14 mouse cellular contexts compared by ENCODE assay signal in the genomic region with DNA sequence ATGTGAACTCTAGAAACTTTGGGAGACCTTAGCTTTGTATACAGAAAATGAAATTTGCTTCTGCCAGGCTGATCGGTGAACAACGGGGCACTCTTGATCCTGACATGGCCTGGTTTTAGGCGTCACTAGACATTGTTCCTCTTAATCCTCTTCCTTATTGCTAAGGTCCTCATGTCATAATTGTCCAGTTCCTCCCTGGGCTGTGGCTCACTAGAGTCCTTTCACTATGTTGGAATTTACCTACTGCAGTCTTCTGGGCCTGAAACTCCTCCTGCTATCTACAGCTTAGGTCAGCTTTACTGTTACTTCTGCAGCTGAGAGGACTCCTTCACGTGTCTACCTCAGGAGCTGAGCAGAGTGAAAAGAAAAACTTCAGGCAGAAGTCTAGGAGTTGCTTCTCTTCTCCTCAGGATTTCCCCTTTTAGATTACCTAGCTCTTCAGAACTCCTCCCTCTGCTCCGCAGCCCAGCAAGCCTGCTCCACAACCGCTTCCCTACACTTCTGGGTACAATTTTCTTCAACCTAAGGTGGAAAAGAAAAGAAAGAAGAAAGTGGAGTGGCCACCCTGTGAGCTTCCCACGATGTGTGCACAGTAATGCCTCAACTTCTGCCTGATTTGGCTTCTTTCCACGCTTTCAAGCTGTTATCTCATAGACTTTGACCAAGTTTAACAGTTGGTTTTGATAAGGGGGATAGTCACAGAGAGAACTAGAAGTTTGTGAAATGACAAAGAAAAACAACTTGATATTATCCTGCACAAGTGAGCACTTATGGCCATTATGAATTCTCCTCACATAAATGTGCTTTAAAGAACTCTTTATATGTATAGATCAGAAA.
DNase-seq lines count a peak whose midpoint lies in the region; ATAC-seq and TF ChIP-seq lines count a peak whose summit lies in the region.
"Had no signal": no experiment of that assay in that cellular context is flagged by ENCODE, and none has a peak within 500 bp of the region (broad histone marks: within the 10 kb centered on the region; RNA-seq: fewer than 3 reads in every experiment).

No protein-coding gene starts in this region.

- no peak overlapping the region for H3K4me2 ChIP-seq in liver, embryonic 11.5 days
- H3K4me2 ChIP-seq in liver, embryonic 16.5 days (ENCODE audit: low read depth, low read length): peak overlapping the region; percentile 38
- H3K4me2 ChIP-seq in stomach, embryonic 16.5 days (ENCODE audit: low read depth, low read length): no peak overlapping the region
- H3K4me2 ChIP-seq: heart, embryonic 13.5 days had no signal

- H3K79me2 ChIP-seq in liver, adult 2 months (ENCODE audit: control insufficient read depth, insufficient read depth, low read length): no peaks in the 10 kb centered on the region

- peak overlapping the region; percentile 45 for H3K9ac ChIP-seq in liver, adult 2 months (ENCODE audit: low read depth, low read length)
- H3K9ac ChIP-seq in liver, embryonic 11.5 days (ENCODE audit: low read depth, low read length): no peak overlapping the region
- peak overlapping the region; percentile 24; the same call in 1 of the 2 replicates for H3K9ac ChIP-seq in liver, embryonic 16.5 days (ENCODE audit: low read depth, low read length)
- no peak overlapping the region for H3K9ac ChIP-seq in stomach, embryonic 16.5 days (ENCODE audit: low read length)
- H3K9ac ChIP-seq: heart, embryonic 13.5 days had no signal

- no peaks in the 10 kb centered on the region for H3K27me3 ChIP-seq in liver, adult 2 months (ENCODE audit: control insufficient read depth, insufficient read depth, low read length)
- H3K27me3 ChIP-seq in liver, embryonic 11.5 days (replicated peaks; ENCODE audit: control insufficient read depth, insufficient read depth, low read length): no peaks in the 10 kb centered on the region
- H3K27me3 ChIP-seq in liver, embryonic 16.5 days (ENCODE audit: control insufficient read depth, insufficient read depth, low read depth, low read length): no peaks in the 10 kb centered on the region
- no peaks in the 10 kb centered on the region for H3K27me3 ChIP-seq in stomach, embryonic 16.5 days (ENCODE audit: control insufficient read depth, insufficient read depth, low read length)
- H3K27me3 ChIP-seq in kidney, adult 2 months (replicated peaks; ENCODE audit: control insufficient read depth, insufficient read depth, low read length): no peaks in the 10 kb centered on the region
- H3K27me3 ChIP-seq: heart, embryonic 13.5 days had no signal

- no peak for ATAC-seq in liver, embryonic 11.5 days (replicated peaks; ENCODE audit: low FRiP score)
- ATAC-seq in common myeloid progenitor, adult 5-6 weeks (replicated peaks; ENCODE audit: low read depth, poor library complexity, severe bottlenecking): peak; percentile 69
- peak; percentile 85 for ATAC-seq in liver, embryonic 16.5 days (ENCODE audit: low read depth)
- ATAC-seq in stomach, embryonic 16.5 days (ENCODE audit: insufficient read depth, low FRiP score): 0 out of 2 replicates have a peak, but pooled peaks have one; percentile 33
- ATAC-seq: forebrain, embryonic 14.5 days had no signal

- no peak for TF ChIP-seq POLR2A in liver, adult 2 months (IDR thresholded peaks at IDR 0.05; ENCODE audit: extremely low read depth, insufficient read depth, low read length)
- TF ChIP-seq POLR2A in kidney, adult 2 months (IDR thresholded peaks at IDR 0.05; ENCODE audit: low read depth, low read length): no peak

- DNase-seq in liver, adult 2 months (ENCODE audit: extremely low read depth, low read depth, low spot score): peak; percentile 93
- no peak for DNase-seq in liver, embryonic 11.5 days (ENCODE audit: low spot score)
- DNase-seq in spleen, postnatal 10 days (ENCODE audit: low spot score in 2 of 2): no peak
- DNase-seq in kidney, adult 2 months: no peak
- DNase-seq in adrenal gland, postnatal 10 days: no peak
- DNase-seq: adrenal gland, postnatal 25 days; cerebellum, adult 11 months; kidney, postnatal 14 days; thymus, postnatal 25 days had no signal

- H3K36me3 ChIP-seq in liver, adult 2 months (ENCODE audit: control insufficient read depth, insufficient read depth, low read length): no peaks in the 10 kb centered on the region
- no peaks in the 10 kb centered on the region for H3K36me3 ChIP-seq in liver, embryonic 11.5 days (ENCODE audit: control insufficient read depth, insufficient read depth, low read length)
- no peaks in the 10 kb centered on the region for H3K36me3 ChIP-seq in liver, embryonic 16.5 days (ENCODE audit: control insufficient read depth, insufficient read depth)
- H3K36me3 ChIP-seq in stomach, embryonic 16.5 days (ENCODE audit: control insufficient read depth, insufficient read depth, low read length): no peaks in the 10 kb centered on the region
- H3K36me3 ChIP-seq in kidney, adult 2 months (ENCODE audit: control insufficient read depth, insufficient read depth, low read length): no peaks in the 10 kb centered on the region
- H3K36me3 ChIP-seq: heart, embryonic 13.5 days had no signal

- H3K4me3 ChIP-seq in liver, adult 2 months (ENCODE audit: insufficient read depth, low read depth, low read length): no peak overlapping the region; the same call in 1 of the 2 replicates
- H3K4me3 ChIP-seq in liver, embryonic 11.5 days (ENCODE audit: low read depth, low read length): no peak overlapping the region
- no peak overlapping the region for H3K4me3 ChIP-seq in liver, embryonic 16.5 days (ENCODE audit: low read depth, low read length)
- no peak overlapping the region for H3K4me3 ChIP-seq in stomach, embryonic 16.5 days (replicated peaks; ENCODE audit: low read length)
- H3K4me3 ChIP-seq in kidney, adult 2 months (ENCODE audit: insufficient read depth, low read depth, low read length): no peak overlapping the region
- H3K4me3 ChIP-seq: heart, embryonic 13.5 days had no signal

- no peak for TF ChIP-seq CTCF in liver, adult 2 months (IDR thresholded peaks at IDR 0.05; ENCODE audit: low read depth, low read length)
- no peak for TF ChIP-seq CTCF in kidney, adult 2 months (conservative IDR thresholded peaks at IDR 0.05; ENCODE audit: insufficient read depth, insufficient read length, low read depth, low read length)

- 17% methylated on average over 8 of the region's 8 CpGs for WGBS in liver, adult 2 months
- 60% methylated on average over 8 of the region's 8 CpGs for WGBS in liver, embryonic 11.5 days
- 28% methylated on average over 8 of the region's 8 CpGs for WGBS in liver, embryonic 16.5 days (ENCODE audit: insufficient replicate concordance)
- 68% methylated on average over 8 of the region's 8 CpGs for WGBS in stomach, embryonic 16.5 days
- WGBS in kidney, adult 2 months: 85% methylated on average over 8 of the region's 8 CpGs

- H3K9me3 ChIP-seq in liver, embryonic 11.5 days (ENCODE audit: control insufficient read depth, low read length): no peaks in the 10 kb centered on the region
- no peaks in the 10 kb centered on the region for H3K9me3 ChIP-seq in liver, embryonic 16.5 days (replicated peaks; ENCODE audit: control insufficient read depth, low read length)
- no peaks in the 10 kb centered on the region for H3K9me3 ChIP-seq in stomach, embryonic 16.5 days (replicated peaks; ENCODE audit: control insufficient read depth, low read length)
- H3K9me3 ChIP-seq: heart, embryonic 13.5 days had no signal

- peak overlapping the region; percentile 92 for H3K27ac ChIP-seq in liver, adult 2 months (replicated peaks; ENCODE audit: insufficient read depth, low read depth, low read length)
- H3K27ac ChIP-seq in liver, embryonic 11.5 days (ENCODE audit: low read depth, low read length): no peak overlapping the region
- H3K27ac ChIP-seq in liver, embryonic 16.5 days (ENCODE audit: low read length): peak overlapping the region; percentile 70
- peak overlapping the region; percentile 48; the same call in 1 of the 2 replicates for H3K27ac ChIP-seq in stomach, embryonic 16.5 days (ENCODE audit: low read length)
- no peak overlapping the region for H3K27ac ChIP-seq in kidney, adult 2 months (ENCODE audit: insufficient read depth, low read depth, low read length)
- H3K27ac ChIP-seq: heart, embryonic 13.5 days had no signal

- H3K4me1 ChIP-seq in liver, adult 2 months (ENCODE audit: control insufficient read depth, insufficient read depth, low read length): peaks cover 5% of the 10 kb centered on the region
- H3K4me1 ChIP-seq in liver, embryonic 11.5 days (replicated peaks; ENCODE audit: control insufficient read depth, insufficient read depth, low read length): no peaks in the 10 kb centered on the region
- H3K4me1 ChIP-seq in liver, embryonic 16.5 days (ENCODE audit: control insufficient read depth, low read depth, low read length): peaks cover 6% of the 10 kb centered on the region
- H3K4me1 ChIP-seq in stomach, embryonic 16.5 days (ENCODE audit: control insufficient read depth, insufficient read depth, low read length): no peaks in the 10 kb centered on the region
- H3K4me1 ChIP-seq in kidney, adult 2 months (ENCODE audit: control insufficient read depth, insufficient read depth, low read length): no peaks in the 10 kb centered on the region

Comparison
In these comparisons a context has a peak if more than half of its experiments do, and no peak if none do; other contexts are left out.
1. H3K27ac ChIP-seq: peak in liver, adult 2 months (single experiment), liver, embryonic 16.5 days (single experiment) and stomach, embryonic 16.5 days (single experiment); none in liver, embryonic 11.5 days (single experiment) and kidney, adult 2 months (single experiment).
2. H3K9ac ChIP-seq: peak in liver, adult 2 months (single experiment) and liver, embryonic 16.5 days (single experiment); none in liver, embryonic 11.5 days (single experiment) and stomach, embryonic 16.5 days (single experiment).